Mouse (Mus musculus): ENCODE measurements around the gene Harbi1. TPM values are rescaled to one million over a fixed set of nuclear protein-coding genes. Genes with fewer than 3 reads are reported as not detected.

The Harbi1 gene
- polyA plus RNA-seq, 1 experiment from 2014 or later, result 11.9 TPM

DNA sequence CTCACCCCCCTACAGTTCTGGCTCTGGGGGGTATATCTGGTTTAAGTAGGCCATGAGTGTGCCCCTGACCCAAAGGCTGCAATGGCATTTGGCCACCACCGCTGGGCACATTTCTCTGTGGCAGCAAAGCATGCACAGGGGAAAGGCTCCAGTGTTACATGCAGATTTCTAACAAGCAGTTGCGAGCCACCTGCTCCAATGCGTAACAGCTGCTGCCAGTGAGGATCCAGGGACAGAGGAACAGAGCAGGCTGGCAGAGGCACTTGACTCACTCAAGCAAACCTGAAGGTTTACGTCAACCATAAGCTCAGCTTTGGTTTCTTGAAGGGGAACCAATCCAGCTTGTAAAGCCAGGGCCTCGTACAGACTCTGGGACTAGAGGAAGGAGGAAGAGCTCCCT is 35.8 kb upstream of the Harbi1 start:
- peaks cover 88% of the 10 kb centered on the region for H3K36me3 ChIP-seq (ENCODE audit: control insufficient read depth, insufficient read depth, low read length)
- DNase-seq (ENCODE audit: low spot score), result no peak
- H3K27ac ChIP-seq (replicated peaks; ENCODE audit: low read depth, low read length), result no peak overlapping the region
- ATAC-seq (ENCODE audit: low read depth), result no peak
- H3K9me3 ChIP-seq (ENCODE audit: control insufficient read depth, low read length), result no peaks in the 10 kb centered on the region
- H3K27me3 ChIP-seq (replicated peaks; ENCODE audit: control insufficient read depth, insufficient read depth, low read length), result no peaks in the 10 kb centered on the region
- no peak overlapping the region for H3K4me3 ChIP-seq (ENCODE audit: low read depth, low read length)
- H3K4me2 ChIP-seq (ENCODE audit: low read depth, low read length), result no peak overlapping the region
- no peak overlapping the region for H3K9ac ChIP-seq (ENCODE audit: low read depth, low read length)
- WGBS, result 86% methylated on average over 5 of the region's 5 CpGs
- no peaks in the 10 kb centered on the region for H3K4me1 ChIP-seq (ENCODE audit: control insufficient read depth, insufficient read depth, low read length)

DNA sequence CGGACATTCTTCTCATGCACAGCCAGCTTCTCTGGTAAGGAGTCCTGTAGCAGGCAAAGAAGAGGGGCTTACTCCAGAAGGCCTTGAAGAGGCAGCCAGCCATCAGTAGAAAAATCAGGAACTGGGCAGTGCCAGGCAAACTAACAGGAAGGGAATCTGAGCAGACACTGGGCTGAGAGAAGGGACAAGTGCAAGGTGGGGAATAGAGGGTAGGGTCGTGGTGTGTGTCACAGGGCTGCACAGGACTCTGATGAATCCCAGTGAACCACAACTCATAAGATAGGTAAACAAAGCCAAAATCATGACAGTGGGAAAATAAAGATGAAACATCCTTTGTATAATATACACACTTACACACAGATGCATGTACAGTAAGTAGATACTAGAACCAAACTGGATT is 34.2 kb upstream of the Harbi1 start:
- no peaks in the 10 kb centered on the region for H3K4me1 ChIP-seq (ENCODE audit: control insufficient read depth, insufficient read depth, low read length)
- H3K36me3 ChIP-seq (ENCODE audit: control insufficient read depth, insufficient read depth, low read length), result peaks cover 88% of the 10 kb centered on the region
- H3K4me3 ChIP-seq (ENCODE audit: low read depth, low read length), result no peak overlapping the region
- no peaks in the 10 kb centered on the region for H3K9me3 ChIP-seq (ENCODE audit: control insufficient read depth, low read length)
- H3K27ac ChIP-seq (replicated peaks; ENCODE audit: low read depth, low read length), result no peak overlapping the region
- no peak overlapping the region for H3K9ac ChIP-seq (ENCODE audit: low read depth, low read length)
- no peak overlapping the region for H3K4me2 ChIP-seq (ENCODE audit: low read depth, low read length)
- WGBS, result 70% methylated on average over 2 of the region's 2 CpGs
- no peak for ATAC-seq (ENCODE audit: low read depth)
- no peaks in the 10 kb centered on the region for H3K27me3 ChIP-seq (replicated peaks; ENCODE audit: control insufficient read depth, insufficient read depth, low read length)
- DNase-seq (ENCODE audit: low spot score), result no peak

DNA sequence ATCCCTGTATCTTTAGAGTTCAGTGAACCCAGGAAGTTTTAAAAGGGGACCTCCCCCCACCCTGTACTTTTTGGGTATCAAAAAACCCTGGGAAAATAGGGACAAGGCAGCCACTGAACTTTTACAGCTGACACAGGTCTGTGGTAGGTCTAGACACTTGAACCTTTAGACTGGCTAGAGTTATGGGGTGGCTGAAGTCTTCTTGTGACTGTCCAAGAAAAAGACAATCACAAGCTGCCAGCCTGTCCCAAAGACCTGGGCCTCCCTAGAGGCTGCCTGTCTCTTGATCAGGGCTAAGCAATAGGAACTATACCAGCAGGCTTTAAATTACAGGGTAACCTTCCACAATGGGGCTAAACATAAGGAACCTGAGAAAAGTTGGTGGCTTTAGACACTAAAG is 33.7 kb upstream of the Harbi1 start:
- no peak overlapping the region for H3K4me2 ChIP-seq (ENCODE audit: low read depth, low read length)
- ATAC-seq (ENCODE audit: low read depth), result no peak

DNA sequence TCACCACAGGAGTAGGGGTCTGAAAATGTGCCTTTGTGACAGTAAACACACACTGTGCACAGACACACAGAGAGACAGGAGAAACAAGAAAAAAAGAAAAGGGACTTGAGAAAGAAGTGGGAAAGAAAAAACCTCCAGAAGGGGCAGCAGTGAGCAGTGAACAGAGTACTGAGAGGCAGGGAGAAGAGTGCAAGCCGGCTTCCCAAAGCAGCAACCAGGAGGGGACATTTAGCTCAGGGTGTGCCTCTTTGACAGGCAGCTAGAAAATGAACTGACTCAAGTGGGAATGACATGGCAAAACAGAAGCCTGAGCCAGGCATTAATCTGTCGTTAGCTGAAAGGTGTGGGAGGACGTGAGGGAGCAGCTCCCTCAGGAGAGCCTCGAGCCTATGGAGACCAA is 27.8 kb upstream of the Harbi1 start:
- no peak overlapping the region for H3K4me2 ChIP-seq (ENCODE audit: low read depth, low read length)
- DNase-seq (ENCODE audit: low spot score), result peak; percentile 64
- ATAC-seq (ENCODE audit: low read depth), result peak; percentile 63; the same call in 1 of the 2 replicates
- no peaks in the 10 kb centered on the region for H3K4me1 ChIP-seq (ENCODE audit: control insufficient read depth, insufficient read depth, low read length)
- no peaks in the 10 kb centered on the region for H3K9me3 ChIP-seq (ENCODE audit: control insufficient read depth, low read length)
- H3K4me3 ChIP-seq (ENCODE audit: low read depth, low read length), result no peak overlapping the region
- H3K36me3 ChIP-seq (ENCODE audit: control insufficient read depth, insufficient read depth, low read length), result peaks cover 78% of the 10 kb centered on the region
- H3K9ac ChIP-seq (ENCODE audit: low read depth, low read length), result no peak overlapping the region
- H3K27me3 ChIP-seq (replicated peaks; ENCODE audit: control insufficient read depth, insufficient read depth, low read length), result no peaks in the 10 kb centered on the region
- 53% methylated on average over 4 of the region's 4 CpGs for WGBS
- no peak overlapping the region for H3K27ac ChIP-seq (replicated peaks; ENCODE audit: low read depth, low read length)

More for the DNA sequence above, 33.7 kb upstream of the Harbi1 start:
- Histone ChIP-seq H3K9ac (ENCODE audit: low read depth, low read length) (no peak overlapping the region), H3K36me3 (ENCODE audit: control insufficient read depth, insufficient read depth, low read length) (peaks cover 90% of the 10 kb centered on the region), H3K4me3 (ENCODE audit: low read depth, low read length) (no peak overlapping the region), H3K4me1 (ENCODE audit: control insufficient read depth, insufficient read depth, low read length) (no peaks in the 10 kb centered on the region), H3K9me3 (ENCODE audit: control insufficient read depth, low read length) (no peaks in the 10 kb centered on the region), H3K27me3 (replicated peaks; ENCODE audit: control insufficient read depth, insufficient read depth, low read length) (no peaks in the 10 kb centered on the region), H3K27ac (replicated peaks; ENCODE audit: low read depth, low read length) (no peak overlapping the region)
- DNase-seq (ENCODE audit: low spot score), result no peak

DNA sequence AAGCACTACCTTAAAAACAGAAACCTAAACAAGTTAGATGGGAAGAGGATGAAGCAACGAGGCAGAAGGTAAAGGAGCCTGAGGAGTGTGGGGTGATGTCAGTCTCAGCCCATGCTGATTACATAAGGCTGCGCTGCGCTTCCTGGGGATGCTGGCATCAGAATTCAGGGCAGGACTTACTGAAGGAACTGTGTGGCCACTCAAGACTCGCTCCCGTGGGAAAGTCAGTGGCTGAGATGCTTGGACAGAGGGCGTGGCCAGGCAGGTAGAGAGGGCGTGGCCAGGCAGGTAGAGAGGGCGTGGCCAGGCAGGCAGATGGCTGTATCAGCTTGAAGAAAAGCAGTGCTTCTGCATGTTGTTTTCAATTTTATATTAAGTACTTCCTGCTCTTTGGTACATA is 26.7 kb upstream of the Harbi1 start:
- Histone ChIP-seq H3K27me3 (replicated peaks; ENCODE audit: control insufficient read depth, insufficient read depth, low read length) (no peaks in the 10 kb centered on the region), H3K36me3 (ENCODE audit: control insufficient read depth, insufficient read depth, low read length) (peaks cover 77% of the 10 kb centered on the region), H3K9me3 (ENCODE audit: control insufficient read depth, low read length) (no peaks in the 10 kb centered on the region), H3K4me1 (ENCODE audit: control insufficient read depth, insufficient read depth, low read length) (no peaks in the 10 kb centered on the region), H3K4me3 (ENCODE audit: low read depth, low read length) (no peak overlapping the region), H3K4me2 (ENCODE audit: low read depth, low read length) (no peak overlapping the region), H3K9ac (ENCODE audit: low read depth, low read length) (no peak overlapping the region), H3K27ac (replicated peaks; ENCODE audit: low read depth, low read length) (no peak overlapping the region)
- WGBS, result 79% methylated on average over 8 of the region's 8 CpGs
- DNase-seq (ENCODE audit: low spot score), result no peak
- ATAC-seq (ENCODE audit: low read depth), result no peak

DNA sequence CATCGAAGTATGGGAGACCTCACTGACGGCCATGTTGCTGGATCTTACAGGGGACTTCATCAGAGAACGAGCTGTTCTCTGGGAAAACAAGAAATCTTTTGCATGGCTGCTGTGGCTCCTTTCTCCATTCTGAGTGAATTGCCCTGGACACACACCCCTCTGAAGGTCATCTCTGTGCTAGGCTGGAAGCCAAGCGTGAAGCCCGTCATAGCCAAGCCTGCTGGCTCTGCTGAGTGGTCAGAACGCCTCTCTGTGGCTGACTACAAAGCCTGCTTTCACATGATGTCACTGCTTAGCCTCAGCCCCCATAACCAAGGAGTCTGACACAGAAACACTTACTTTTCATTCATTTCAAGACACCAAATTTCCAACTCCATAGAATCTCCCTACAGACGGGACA is 21.2 kb upstream of the Harbi1 start:
- Histone ChIP-seq H3K4me1 (ENCODE audit: control insufficient read depth, insufficient read depth, low read length) (no peaks in the 10 kb centered on the region), H3K4me2 (ENCODE audit: low read depth, low read length) (no peak overlapping the region), H3K27ac (replicated peaks; ENCODE audit: low read depth, low read length) (no peak overlapping the region), H3K36me3 (ENCODE audit: control insufficient read depth, insufficient read depth, low read length) (peaks cover 49% of the 10 kb centered on the region), H3K9me3 (ENCODE audit: control insufficient read depth, low read length) (no peaks in the 10 kb centered on the region), H3K27me3 (replicated peaks; ENCODE audit: control insufficient read depth, insufficient read depth, low read length) (no peaks in the 10 kb centered on the region), H3K9ac (ENCODE audit: low read depth, low read length) (no peak overlapping the region), H3K4me3 (ENCODE audit: low read depth, low read length) (no peak overlapping the region)
- DNase-seq (ENCODE audit: low spot score), result peak; percentile 10
- no peak; the same call in 1 of the 2 replicates for ATAC-seq (ENCODE audit: low read depth)
- 86% methylated on average over 7 of the region's 7 CpGs for WGBS

DNA sequence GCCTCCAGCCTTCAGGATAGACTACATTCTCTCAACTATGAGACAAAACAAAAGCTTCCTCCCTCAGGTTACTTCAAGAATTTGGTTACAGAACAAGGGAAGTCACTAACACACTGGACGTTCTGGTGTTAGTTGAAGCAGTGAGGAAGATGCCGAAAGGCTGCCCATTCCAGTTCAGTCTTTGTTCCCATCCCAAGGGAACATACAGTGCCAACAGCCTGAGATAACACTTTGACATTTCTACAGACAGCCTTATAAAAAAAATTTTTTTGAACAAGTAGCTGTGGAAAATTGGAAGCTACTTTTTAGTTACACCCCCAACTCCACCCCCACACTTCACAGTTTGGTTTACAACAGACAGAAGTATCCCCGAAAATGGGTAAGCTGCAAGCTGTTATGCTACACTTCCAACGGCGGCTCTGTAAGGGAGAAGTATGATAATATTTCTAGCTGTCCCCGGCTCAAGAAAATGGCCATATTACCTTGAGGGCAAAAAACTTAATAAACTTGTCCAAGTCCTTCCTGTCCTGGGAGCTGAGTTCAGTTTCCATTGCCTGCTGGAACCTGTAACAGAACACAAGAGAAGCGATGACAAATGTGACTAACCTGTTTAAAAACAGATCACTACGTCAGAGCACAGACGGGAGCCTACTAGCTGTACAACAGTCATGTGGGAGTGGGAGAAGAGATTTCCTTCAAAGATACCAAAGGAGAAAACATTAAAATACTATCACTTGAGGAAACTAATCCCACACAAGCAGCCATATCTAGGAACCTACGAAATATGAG is 15.0 kb upstream of the Harbi1 start:
- Histone ChIP-seq H3K9me3 (ENCODE audit: control insufficient read depth, low read length) (no peaks in the 10 kb centered on the region), H3K36me3 (ENCODE audit: control insufficient read depth, insufficient read depth, low read length) (peaks cover 24% of the 10 kb centered on the region), H3K27ac (replicated peaks; ENCODE audit: low read depth, low read length) (no peak overlapping the region), H3K4me2 (ENCODE audit: low read depth, low read length) (no peak overlapping the region), H3K4me1 (ENCODE audit: control insufficient read depth, insufficient read depth, low read length) (no peaks in the 10 kb centered on the region), H3K9ac (ENCODE audit: low read depth, low read length) (no peak overlapping the region), H3K27me3 (replicated peaks; ENCODE audit: control insufficient read depth, insufficient read depth, low read length) (no peaks in the 10 kb centered on the region), H3K4me3 (ENCODE audit: low read depth, low read length) (no peak overlapping the region)
- no peak for ATAC-seq (ENCODE audit: low read depth)
- DNase-seq (ENCODE audit: low spot score), result no peak
- 84% methylated on average over 10 of the region's 10 CpGs for WGBS

DNA sequence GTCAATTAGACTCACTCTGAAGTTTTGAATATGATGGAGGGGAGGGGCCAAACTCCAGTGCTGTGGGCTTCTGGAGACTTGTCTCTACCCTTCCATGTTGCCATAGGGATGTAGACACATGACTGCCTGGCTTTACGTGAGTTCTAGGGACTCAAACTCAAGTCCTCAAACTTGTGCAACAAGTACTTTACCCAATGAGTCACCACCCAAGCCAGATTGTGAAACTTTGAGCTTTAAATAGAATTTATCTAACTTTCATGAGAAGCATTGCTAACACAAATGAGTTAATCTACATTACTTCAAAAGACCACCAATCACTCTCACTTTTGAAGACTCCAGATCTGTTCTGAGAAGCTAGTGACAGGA is 14.4 kb upstream of the Harbi1 start:
- no peak overlapping the region for H3K4me2 ChIP-seq (ENCODE audit: low read depth, low read length)
- no peak overlapping the region for H3K27ac ChIP-seq (replicated peaks; ENCODE audit: low read depth, low read length)
- 67% methylated on average over 1 of the region's 1 CpGs for WGBS
- H3K9me3 ChIP-seq (ENCODE audit: control insufficient read depth, low read length), result no peaks in the 10 kb centered on the region
- H3K9ac ChIP-seq (ENCODE audit: low read depth, low read length), result no peak overlapping the region
- H3K27me3 ChIP-seq (replicated peaks; ENCODE audit: control insufficient read depth, insufficient read depth, low read length), result no peaks in the 10 kb centered on the region
- H3K4me1 ChIP-seq (ENCODE audit: control insufficient read depth, insufficient read depth, low read length), result no peaks in the 10 kb centered on the region
- no peak for ATAC-seq (ENCODE audit: low read depth)
- H3K4me3 ChIP-seq (ENCODE audit: low read depth, low read length), result no peak overlapping the region
- no peak for DNase-seq (ENCODE audit: low spot score)
- H3K36me3 ChIP-seq (ENCODE audit: control insufficient read depth, insufficient read depth, low read length), result peaks cover 24% of the 10 kb centered on the region

DNA sequence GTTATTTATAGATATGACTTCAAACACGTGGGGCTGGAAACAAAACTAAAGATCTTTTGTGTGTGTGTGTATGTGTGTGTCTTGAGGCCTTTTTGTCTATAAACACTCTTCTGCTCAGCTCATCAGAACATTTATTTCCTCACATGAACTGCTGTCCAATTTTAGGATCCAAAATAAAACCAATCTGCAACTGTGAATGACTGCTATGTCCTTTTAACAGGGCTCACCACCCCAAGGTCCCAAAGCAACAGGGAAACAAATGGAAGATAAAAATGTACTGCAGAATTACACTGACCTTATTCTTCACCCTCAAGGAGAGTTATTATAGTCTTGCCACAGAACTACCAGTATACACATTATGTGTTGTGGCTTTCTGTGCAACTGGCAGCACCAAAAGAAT is 11.4 kb upstream of the Harbi1 start:
- DNase-seq (ENCODE audit: low spot score), result no peak

More for the DNA sequence above, 11.4 kb upstream of the Harbi1 start:
- Histone ChIP-seq H3K9ac (ENCODE audit: low read depth, low read length) (no peak overlapping the region), H3K27ac (replicated peaks; ENCODE audit: low read depth, low read length) (no peak overlapping the region), H3K9me3 (ENCODE audit: control insufficient read depth, low read length) (no peaks in the 10 kb centered on the region), H3K4me2 (ENCODE audit: low read depth, low read length) (no peak overlapping the region), H3K4me3 (ENCODE audit: low read depth, low read length) (no peak overlapping the region), H3K36me3 (ENCODE audit: control insufficient read depth, insufficient read depth, low read length) (peaks cover 15% of the 10 kb centered on the region), H3K4me1 (ENCODE audit: control insufficient read depth, insufficient read depth, low read length) (no peaks in the 10 kb centered on the region), H3K27me3 (replicated peaks; ENCODE audit: control insufficient read depth, insufficient read depth, low read length) (no peaks in the 10 kb centered on the region)
- no peak for ATAC-seq (ENCODE audit: low read depth)
- 74% methylated on average over 1 of the region's 1 CpGs for WGBS

Measured in embryonic facial prominence, embryonic 14.5 days (tissue).